Mouse (Mus musculus): ENCODE data around the gene Nat9. TPM values are rescaled to one million over a fixed set of nuclear protein-coding genes. Genes with fewer than 3 reads are reported as not detected.

The Nat9 gene
- total RNA-seq, 1 experiment from 2014 or later, result 17.2 TPM

- no peak for ATAC-seq (replicated peaks; ENCODE audit: low read depth, poor library complexity, severe bottlenecking)
These were observed 7.8 kb downstream of the Nat9 start for GRCm38 (mm10) chr11:115179881-115180280.

DNA sequence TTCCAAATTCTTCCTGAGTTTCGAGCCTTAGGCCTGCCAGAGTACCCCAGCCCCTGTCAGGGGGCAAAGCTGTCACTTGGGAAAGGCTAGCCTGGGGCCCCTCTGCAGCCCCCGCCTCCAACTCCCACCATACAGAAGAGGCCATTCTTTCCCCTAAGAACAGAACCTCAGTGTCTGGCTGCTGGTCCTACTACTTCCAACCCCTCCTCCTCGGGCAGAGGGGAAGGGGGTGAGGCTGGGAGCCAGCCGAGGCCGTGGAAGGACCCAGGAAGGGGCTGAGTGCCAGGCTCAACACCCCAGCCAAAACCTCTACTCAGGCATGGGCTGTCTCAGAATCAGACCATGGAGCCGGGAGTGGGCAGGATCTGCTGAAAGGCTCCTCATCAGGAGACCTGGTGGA, 8.5 kb downstream of the Nat9 start:
- no peak for ATAC-seq (replicated peaks; ENCODE audit: low read depth, poor library complexity, severe bottlenecking)

DNA sequence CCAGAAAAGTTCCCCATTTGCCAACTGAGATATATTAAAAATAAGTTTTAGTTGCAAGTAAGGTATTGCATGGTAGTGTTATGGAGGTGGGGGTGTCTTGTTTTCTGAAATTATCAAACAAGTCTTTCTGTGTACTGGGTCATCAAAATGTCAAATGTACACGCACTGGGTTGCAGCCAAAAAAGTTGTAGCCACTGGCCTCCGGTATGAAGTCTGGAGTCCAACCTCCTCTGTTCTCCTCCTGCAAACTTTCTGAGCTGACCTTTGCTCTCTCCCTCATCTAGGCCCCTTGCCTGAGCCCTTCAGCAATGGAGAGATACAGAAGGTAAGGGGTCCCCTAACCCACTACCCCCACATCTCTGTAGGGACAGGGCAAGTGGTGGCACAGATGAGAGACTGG, 8.9 kb downstream of the Nat9 start:
- no peak for ATAC-seq (replicated peaks; ENCODE audit: low read depth, poor library complexity, severe bottlenecking)

GRCm38 (mm10) chr11:115177559-115178195, 10.0 kb downstream of the Nat9 start:
- no peak for ATAC-seq (replicated peaks; ENCODE audit: low read depth, poor library complexity, severe bottlenecking)

- no peak for ATAC-seq (replicated peaks; ENCODE audit: low read depth, poor library complexity, severe bottlenecking)
These were observed 11.1 kb downstream of the Nat9 start for GRCm38 (mm10) chr11:115176399-115177190.

- peak; percentile 83 for ATAC-seq (replicated peaks; ENCODE audit: low read depth, poor library complexity, severe bottlenecking)
These were observed 13.9 kb downstream of the Nat9 start for GRCm38 (mm10) chr11:115173549-115174339.

DNA sequence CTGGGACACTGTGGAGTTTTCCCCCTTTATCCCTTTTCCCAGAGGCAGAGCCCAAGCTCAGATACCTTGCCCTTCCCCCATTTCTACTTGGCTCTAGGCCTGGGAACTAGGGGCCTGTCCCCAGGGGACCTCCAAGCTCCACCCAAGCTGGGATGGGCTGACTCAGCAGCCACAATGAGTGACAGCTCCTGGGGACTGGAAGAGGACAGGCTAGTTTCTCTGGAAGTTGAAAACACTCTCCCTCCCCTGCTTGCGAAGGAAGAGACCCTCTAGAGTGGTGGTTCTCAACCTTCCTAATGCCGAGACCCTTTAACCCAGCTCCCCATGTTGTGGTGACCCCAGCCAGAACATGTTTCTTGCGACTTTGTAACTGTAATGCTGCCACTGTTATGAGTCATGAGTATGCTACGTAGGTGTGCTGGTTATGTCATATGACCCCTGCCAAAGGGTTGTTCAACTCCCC, 14.8 kb downstream of the Nat9 start:
- 0 out of 2 replicates have a peak, but pooled peaks have one; percentile 26 for ATAC-seq (replicated peaks; ENCODE audit: low read depth, poor library complexity, severe bottlenecking)

GRCm38 (mm10) chr11:115171125-115171524, 16.5 kb downstream of the Nat9 start:
- ATAC-seq (replicated peaks; ENCODE audit: low read depth, poor library complexity, severe bottlenecking), result no peak

GRCm38 (mm10) chr11:115169430-115169829, 18.2 kb downstream of the Nat9 start:
- ATAC-seq (replicated peaks; ENCODE audit: low read depth, poor library complexity, severe bottlenecking), result no peak

DNA sequence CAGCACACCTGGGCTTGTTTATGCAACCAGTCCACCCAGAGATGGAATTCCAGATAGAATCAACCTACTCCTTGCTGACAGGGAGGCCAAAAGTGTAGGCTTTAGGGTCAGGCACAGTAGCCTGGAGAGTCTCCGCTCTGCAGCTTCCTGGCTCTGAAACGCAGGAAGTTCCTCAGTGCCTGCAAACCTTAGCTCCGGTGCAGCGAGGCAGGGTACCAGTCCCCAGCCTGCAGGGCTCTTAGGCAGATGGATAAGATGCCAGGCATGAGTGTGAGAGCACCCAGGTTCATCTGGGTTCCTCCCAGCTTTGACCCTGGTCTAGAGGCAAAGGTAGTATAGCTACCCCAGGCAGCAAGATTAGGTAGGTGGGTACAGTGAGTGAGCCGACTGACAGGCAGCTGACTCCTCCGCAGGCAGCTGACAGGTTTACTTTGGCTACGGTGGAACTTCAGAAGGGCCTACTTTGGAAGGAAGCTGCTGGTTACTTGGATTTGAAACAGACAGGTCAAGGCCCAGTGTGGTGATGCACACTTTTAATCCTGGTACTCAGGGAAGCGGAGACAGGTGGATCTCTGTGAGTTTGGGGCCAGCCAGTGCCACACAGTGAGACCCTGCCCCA, 19.9 kb downstream of the Nat9 start:
- no peak for ATAC-seq (replicated peaks; ENCODE audit: low read depth, poor library complexity, severe bottlenecking)

DNA sequence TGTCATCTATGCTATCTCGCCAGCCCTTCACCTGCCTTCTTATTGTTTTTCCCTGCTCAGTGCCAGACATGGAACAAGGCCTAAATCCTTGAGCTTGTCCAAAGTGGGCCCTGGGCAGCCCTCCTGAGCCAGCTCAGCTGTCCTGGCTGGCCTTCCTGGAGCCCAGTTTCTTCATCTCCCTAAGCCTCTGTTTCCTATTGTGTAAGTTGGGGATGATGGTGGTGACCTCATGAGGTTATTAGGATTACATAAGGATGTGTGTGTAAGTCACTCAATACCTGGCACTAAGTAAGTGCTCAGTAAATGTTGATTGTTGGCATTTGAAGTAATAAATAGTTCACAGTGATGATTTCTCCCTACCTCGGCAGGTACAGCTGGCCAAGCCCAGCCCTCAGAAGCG, 20.9 kb downstream of the Nat9 start:
- no peak for ATAC-seq (replicated peaks; ENCODE audit: low read depth, poor library complexity, severe bottlenecking)

- ATAC-seq (replicated peaks; ENCODE audit: low read depth, poor library complexity, severe bottlenecking), result no peak
These were observed 22.7 kb downstream of the Nat9 start for GRCm38 (mm10) chr11:115164976-115165374.

- no peak for ATAC-seq (replicated peaks; ENCODE audit: low read depth, poor library complexity, severe bottlenecking)
These were observed 23.2 kb downstream of the Nat9 start for GRCm38 (mm10) chr11:115164341-115164975.

DNA sequence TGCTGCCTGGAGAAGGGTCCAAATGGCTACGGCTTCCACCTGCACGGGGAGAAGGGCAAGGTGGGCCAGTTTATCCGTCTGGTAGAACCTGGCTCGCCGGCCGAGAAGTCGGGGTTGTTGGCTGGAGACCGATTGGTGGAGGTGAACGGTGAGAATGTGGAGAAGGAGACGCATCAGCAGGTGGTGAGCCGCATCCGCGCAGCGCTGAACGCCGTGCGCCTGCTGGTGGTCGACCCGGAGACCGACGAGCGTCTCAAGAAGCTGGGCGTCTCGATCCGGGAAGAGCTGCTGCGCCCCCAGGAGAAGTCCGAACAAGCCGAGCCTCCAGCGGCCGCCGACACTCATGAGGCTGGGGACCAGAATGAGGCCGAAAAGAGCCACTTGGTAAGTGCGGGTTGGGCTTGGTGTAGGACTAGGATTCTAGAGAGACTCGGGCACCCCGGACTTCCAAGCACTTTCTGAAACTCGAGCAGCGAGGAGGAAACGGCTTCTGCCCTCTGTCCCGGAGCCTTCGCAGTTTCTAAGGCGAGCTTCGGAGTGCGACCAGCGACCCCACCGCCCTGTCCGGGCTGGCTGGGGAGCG, 24.0 kb downstream of the Nat9 start:
- peak; percentile 16 for ATAC-seq (replicated peaks; ENCODE audit: low read depth, poor library complexity, severe bottlenecking)

- peak; percentile 83 for ATAC-seq (replicated peaks; ENCODE audit: low read depth, poor library complexity, severe bottlenecking)
These were observed 24.7 kb downstream of the Nat9 start, which contains the start of gene Slc9a3r1 for GRCm38 (mm10) chr11:115162832-115163480. Gene Slc9a3r1, plus strand, starts transcription at chr11:115163341.

GRCm38 (mm10) chr11:115162205-115162601, 25.5 kb downstream of the Nat9 start:
- no peak for ATAC-seq (replicated peaks; ENCODE audit: low read depth, poor library complexity, severe bottlenecking)

DNA sequence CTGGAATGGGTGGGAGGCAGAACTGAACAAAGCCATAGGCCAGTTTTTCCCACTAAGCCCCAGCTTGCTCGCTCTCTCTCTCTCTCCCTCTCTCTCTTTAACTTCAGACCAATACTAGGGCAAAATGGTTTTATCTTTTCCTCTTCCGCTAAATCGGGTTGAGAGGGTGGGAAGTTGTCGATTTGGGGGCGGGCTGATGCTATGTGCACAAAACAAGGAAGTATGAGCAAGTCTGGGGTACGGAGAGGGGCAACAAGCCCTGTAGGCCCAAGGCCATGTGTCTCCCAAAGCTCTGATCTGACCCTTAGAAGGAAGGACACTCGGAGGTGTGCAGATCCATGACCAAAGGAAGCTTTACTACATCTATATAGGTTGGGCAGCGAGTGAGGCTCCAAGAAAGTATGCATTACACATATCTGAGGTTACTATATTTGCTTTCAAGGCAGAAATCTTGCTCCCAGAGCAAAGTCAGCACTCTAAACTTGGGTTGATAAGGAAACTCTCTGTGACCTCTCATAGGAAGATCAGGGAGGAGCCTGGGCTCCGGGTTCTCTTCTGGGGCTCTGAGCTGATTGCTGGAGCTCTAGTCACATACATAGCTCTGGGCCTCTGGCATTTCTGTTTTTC, 26.0 kb downstream of the Nat9 start:
- no peak for ATAC-seq (replicated peaks; ENCODE audit: low read depth, poor library complexity, severe bottlenecking)

DNA sequence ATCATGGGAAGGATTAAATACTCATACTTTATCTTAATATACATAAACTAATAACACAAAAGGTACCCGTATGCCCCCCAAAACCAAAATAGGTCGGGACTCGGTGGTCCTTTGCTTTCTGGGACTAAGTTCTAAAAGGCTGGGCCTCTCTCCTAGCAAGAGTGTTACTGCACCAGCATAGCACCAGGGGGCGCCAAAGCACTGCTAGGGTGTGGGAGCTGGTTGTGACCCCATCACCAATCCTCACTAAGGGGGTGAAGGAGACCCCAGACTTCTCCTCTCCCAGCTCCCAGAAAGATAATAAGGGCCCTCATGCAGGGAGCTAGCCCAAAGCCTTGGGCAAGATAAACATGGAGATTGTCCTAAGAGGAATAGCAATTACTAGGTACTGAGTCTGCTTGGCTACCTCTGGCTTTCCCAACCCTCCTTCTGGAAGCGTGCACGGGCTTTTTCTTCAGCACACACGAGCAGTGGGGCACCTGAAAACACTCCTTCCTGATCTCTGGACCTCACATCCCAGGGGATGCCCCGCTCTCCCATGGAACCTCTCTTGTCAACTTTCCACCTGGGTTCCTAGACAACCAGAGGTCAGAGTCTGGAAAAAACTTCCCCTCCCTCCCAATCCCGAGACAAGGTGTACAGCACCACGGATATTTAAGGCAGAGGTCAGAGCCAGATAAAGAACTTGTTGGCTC, 26.6 kb downstream of the Nat9 start:
- ATAC-seq (replicated peaks; ENCODE audit: low read depth, poor library complexity, severe bottlenecking), result no peak
